16 mouse cellular contexts compared by ENCODE assay signal in genomic region chr1:165667380-165667779, GRCm38 (mm10). TPM values are rescaled to one million over a fixed set of nuclear protein-coding genes. Genes with fewer than 3 reads are reported as not detected.
A peak's percentile ranks its signal among the peaks of the same experiment; 100 is the strongest.
DNase-seq lines count a peak whose midpoint lies in the region; ATAC-seq and TF ChIP-seq lines count a peak whose summit lies in the region.
"Had no signal": no experiment of that assay in that cellular context is flagged by ENCODE, and none has a peak within 500 bp of the region (broad histone marks: within the 10 kb centered on the region; RNA-seq: fewer than 3 reads in every experiment).

No protein-coding gene starts in this region.

- ATAC-seq in liver, embryonic 11.5 days (replicated peaks; ENCODE audit: low FRiP score), result no peak
- no peak; the same call in 1 of the 2 replicates for ATAC-seq in heart, embryonic 13.5 days (ENCODE audit: extremely low read depth, insufficient number of reproducible peaks, low FRiP score, low TSS enrichment)
- ATAC-seq: Patski had no signal

- 58% methylated on average over 13 of the region's 13 CpGs for WGBS in liver, adult 2 months
- WGBS in liver, embryonic 11.5 days, result 53% methylated on average over 13 of the region's 13 CpGs
- WGBS in heart, embryonic 13.5 days, result 19% methylated on average over 13 of the region's 13 CpGs

- no peaks in the 10 kb centered on the region for H3K79me2 ChIP-seq in liver, adult 2 months (ENCODE audit: control insufficient read depth, insufficient read depth, low read length)

- H3K9me3 ChIP-seq in liver, embryonic 11.5 days (ENCODE audit: control insufficient read depth, low read length), result no peaks in the 10 kb centered on the region
- H3K9me3 ChIP-seq in heart, embryonic 13.5 days, result no peaks in the 10 kb centered on the region
- H3K9me3 ChIP-seq: liver, embryonic 15.5 days; midbrain, embryonic 10.5 days had no signal

- H3K4me1 ChIP-seq in liver, adult 2 months (ENCODE audit: control insufficient read depth, insufficient read depth, low read length), result peaks cover 6% of the 10 kb centered on the region; the same call in 1 of the 2 replicates
- no peaks in the 10 kb centered on the region; the same call in 1 of the 2 replicates for H3K4me1 ChIP-seq in liver, embryonic 11.5 days (replicated peaks; ENCODE audit: control insufficient read depth, insufficient read depth, low read length)
- H3K4me1 ChIP-seq in heart, embryonic 13.5 days, result peaks cover 97% of the 10 kb centered on the region
- H3K4me1 ChIP-seq: liver, embryonic 15.5 days had no signal

- no peak for DNase-seq in liver, adult 2 months (ENCODE audit: extremely low read depth, low read depth, low spot score)
- no peak for DNase-seq in liver, embryonic 11.5 days (ENCODE audit: low spot score)
- DNase-seq in gastrocnemius, postnatal 14 days, result peak; percentile 72
- peak; percentile 80 for DNase-seq in skeletal muscle tissue, adult 2 months (ENCODE audit: low read depth, low spot score)
- DNase-seq in ovary, postnatal 10 days (ENCODE audit: low spot score), result no peak
- DNase-seq in kidney, postnatal 14 days, result no peak
- DNase-seq: cerebellum, adult 8-10 months; embryo, embryonic 11 days; kidney, adult 11 months; lung, postnatal 14 days; thymus, postnatal 4 days had no signal

- H3K9ac ChIP-seq in liver, adult 2 months (ENCODE audit: low read depth, low read length), result no peak overlapping the region
- no peak overlapping the region for H3K9ac ChIP-seq in liver, embryonic 11.5 days (ENCODE audit: low read depth, low read length)
- peak overlapping the region; percentile 70 for H3K9ac ChIP-seq in heart, embryonic 13.5 days
- H3K9ac ChIP-seq: liver, embryonic 15.5 days had no signal

- intact Hi-C loops in gastrocnemius, postnatal 14 days (cut with DNase I; ENCODE audit: low total_unique reads), result loop anchor here (5.0 kb wide), 1 partner anchor 40 kb away; the partner anchor contains the start of gene Rcsd1

- peak overlapping the region; percentile 22 for H3K27ac ChIP-seq in liver, adult 2 months (replicated peaks; ENCODE audit: insufficient read depth, low read depth, low read length)
- H3K27ac ChIP-seq in liver, embryonic 11.5 days (ENCODE audit: low read depth, low read length), result no peak overlapping the region
- peak overlapping the region; percentile 94 for H3K27ac ChIP-seq in heart, embryonic 13.5 days (replicated peaks)
- H3K27ac ChIP-seq: liver, embryonic 15.5 days; midbrain, embryonic 10.5 days; stomach, postnatal 0 days had no signal

- no peaks in the 10 kb centered on the region for H3K27me3 ChIP-seq in liver, adult 2 months (ENCODE audit: control insufficient read depth, insufficient read depth, low read length)
- no peaks in the 10 kb centered on the region for H3K27me3 ChIP-seq in liver, embryonic 11.5 days (replicated peaks; ENCODE audit: control insufficient read depth, insufficient read depth, low read length)
- H3K27me3 ChIP-seq in heart, embryonic 13.5 days (replicated peaks), result no peaks in the 10 kb centered on the region
- H3K27me3 ChIP-seq: liver, embryonic 15.5 days had no signal

- no peak for TF ChIP-seq CTCF in liver, adult 2 months (IDR thresholded peaks at IDR 0.05; ENCODE audit: low read depth, low read length)

- no peak overlapping the region for H3K4me3 ChIP-seq in liver, adult 2 months (ENCODE audit: insufficient read depth, low read depth, low read length)
- H3K4me3 ChIP-seq in liver, embryonic 11.5 days (ENCODE audit: low read depth, low read length), result no peak overlapping the region
- H3K4me3 ChIP-seq in heart, embryonic 13.5 days, result peak overlapping the region; percentile 11; the same call in 1 of the 2 replicates
- H3K4me3 ChIP-seq: liver, embryonic 15.5 days; midbrain, embryonic 10.5 days had no signal

- H3K4me2 ChIP-seq in liver, embryonic 11.5 days, result no peak overlapping the region
- H3K4me2 ChIP-seq in heart, embryonic 13.5 days, result peak overlapping the region; percentile 60
- H3K4me2 ChIP-seq: liver, embryonic 15.5 days had no signal

- no peak for TF ChIP-seq POLR2A in liver, adult 2 months (IDR thresholded peaks at IDR 0.05; ENCODE audit: extremely low read depth, insufficient read depth, low read length)

- no peaks in the 10 kb centered on the region for H3K36me3 ChIP-seq in liver, adult 2 months (ENCODE audit: control insufficient read depth, insufficient read depth, low read length)
- no peaks in the 10 kb centered on the region for H3K36me3 ChIP-seq in liver, embryonic 11.5 days (ENCODE audit: control insufficient read depth, insufficient read depth, low read length)
- H3K36me3 ChIP-seq in heart, embryonic 13.5 days, result peaks cover 58% of the 10 kb centered on the region
- H3K36me3 ChIP-seq: liver, embryonic 15.5 days; midbrain, embryonic 10.5 days had no signal

RNA-seq across cellular contexts. Expression of gene Mpzl1, which starts 33.0 kb away (rescaled TPM):
- 1.4 and 2.8 TPM in 2 replicates for total RNA-seq in liver, adult 2 months (2014; rRNA removed)
- polyA plus RNA-seq in liver, adult 2 months (2012; rRNA removed), result 3.8 and 5.8 TPM in 2 replicates
- 85.7 and 89.5 TPM in 2 replicates for polyA plus RNA-seq in liver, embryonic 11.5 days (2014; fragmentation: Nextera tagmentation; extraction: Ambion mirVana)
- 10 to 100 TPM; 23.8 to 25.6 TPM for total RNA-seq in gastrocnemius, postnatal 14 days (2021)
- polyA plus RNA-seq in heart, embryonic 13.5 days (2015; fragmentation: Nextera tagmentation; extraction: Ambion mirVana), result 106 and 116 TPM in 2 replicates

RNA-seq across cellular contexts. Expression of gene Rcsd1, which starts 42.2 kb away (rescaled TPM):
- 2.6 and 3.0 TPM in 2 replicates for total RNA-seq in liver, adult 2 months (2014; rRNA removed)
- polyA plus RNA-seq in liver, adult 2 months (2012; rRNA removed), result 2.8 and 3.3 TPM in 2 replicates
- polyA plus RNA-seq in liver, embryonic 11.5 days (2014; fragmentation: Nextera tagmentation; extraction: Ambion mirVana), result 13.3 and 17.8 TPM in 2 replicates
- total RNA-seq in gastrocnemius, postnatal 14 days (2021), result 100 to 1,000 TPM; 117 to 125 TPM
- 83.9 and 95.4 TPM in 2 replicates for polyA plus RNA-seq in heart, embryonic 13.5 days (2015; fragmentation: Nextera tagmentation; extraction: Ambion mirVana)

Comparison
In these comparisons a context has a peak if more than half of its experiments do, and no peak if none do; other contexts are left out.
1. RNA of gene Mpzl1, which starts 33.0 kb away (polyA plus RNA-seq): 106 to 116 TPM in heart, embryonic 13.5 days and 85.7 to 89.5 TPM in liver, embryonic 11.5 days; 3.8 to 5.8 TPM in liver, adult 2 months; every median in the first group is over 10 times any median in the second.
2. DNase-seq: peak in gastrocnemius, postnatal 14 days (single experiment) and skeletal muscle tissue, adult 2 months (single experiment); none in liver, adult 2 months (single experiment), liver, embryonic 11.5 days (single experiment), ovary, postnatal 10 days (single experiment) and kidney, postnatal 14 days (single experiment).